Mouse (Mus musculus) myocyte (in vitro differentiated cells): Measurements from ENCODE around the gene Mettl7a2. TPM values are rescaled to one million over a fixed set of nuclear protein-coding genes. Genes with fewer than 3 reads are reported as not detected.
"Not testable (repeated sequence)": the region's sequence is repeated elsewhere in the genome, so short reads cannot be mapped to it uniquely, and the experiment has no call there.

Experiments
- H3K27me3 ChIP-seq: one replicate; pipeline ENCODE4 v1.6.1; 2011; ENCODE audit not compliant: control insufficient read depth, insufficient read depth, insufficient read length
- H3K36me3 ChIP-seq: one replicate; pipeline ENCODE4 v1.6.1; 2011; ENCODE audit not compliant: control insufficient read depth, insufficient read depth
- H3K4me2 ChIP-seq: one replicate; pipeline ENCODE4 v1.6.1; 2011; ENCODE audit warnings: low read depth, control low read depth
- H3K4me3 ChIP-seq: one replicate; pipeline ENCODE4 v1.5.1; 2011; ENCODE audit warnings: mild to moderate bottlenecking, control low read depth, moderate library complexity
- H3K79me2 ChIP-seq: one replicate; pipeline ENCODE4 v1.6.1; 2011; ENCODE audit not compliant: control insufficient read depth, insufficient read depth
- H3ac ChIP-seq: one replicate; pipeline ENCODE4 v1.6.1; 2011; ENCODE audit not compliant: control insufficient read depth, insufficient read length
- CEBPB ChIP-seq: IDR thresholded peaks from 2 replicates; pipeline ENCODE4 v1.6.1; 2011; ENCODE audit warnings: mild to moderate bottlenecking, moderate library complexity; ENCODE audit not compliant: poor library complexity, insufficient read depth, severe bottlenecking
- E2F4 ChIP-seq: IDR thresholded peaks from one replicate; pipeline ENCODE4 v1.6.1; 2011; ENCODE audit warnings: mild to moderate bottlenecking, control low read depth, moderate library complexity; ENCODE audit not compliant: insufficient read depth
- MAX ChIP-seq: IDR thresholded peaks from one replicate; pipeline ENCODE4 v1.6.1; 2011; ENCODE audit warnings: low read depth, mild to moderate bottlenecking, control low read depth
- MYOD1 ChIP-seq, 3 experiments: IDR thresholded peaks; one replicate each; pipeline ENCODE4 v1.6.1; 2011; ENCODE audit warnings: control low read depth in 2 of 3, low read depth in 2 of 3, mild to moderate bottlenecking in 2 of 3, moderate library complexity in 1 of 3; ENCODE audit not compliant: insufficient read length in 2 of 3, control insufficient read depth in 1 of 3
- MYOG ChIP-seq, 3 experiments: IDR thresholded peaks; one replicate each; pipeline ENCODE4 v1.6.1; 2011; ENCODE audit warnings: control low read depth in 2 of 3, low read depth in 2 of 3, mild to moderate bottlenecking in 2 of 3; ENCODE audit not compliant: insufficient read length in 2 of 3, control insufficient read depth in 1 of 3, insufficient read depth in 1 of 3
- POLR2A ChIP-seq: IDR thresholded peaks from one replicate; pipeline ENCODE4 v1.6.1; 2011; ENCODE audit warnings: low read depth, mild to moderate bottlenecking, control low read depth, moderate library complexity; ENCODE audit not compliant: insufficient read length
- POLR2AphosphoS2 ChIP-seq: IDR thresholded peaks from one replicate; pipeline ENCODE4 v1.6.1; 2011; ENCODE audit warnings: low read depth, control low read depth; ENCODE audit not compliant: insufficient read length
- REST ChIP-seq: IDR thresholded peaks from one replicate; pipeline ENCODE4 v1.6.1; 2011; ENCODE audit warnings: mild to moderate bottlenecking, control low read depth, moderate library complexity; ENCODE audit not compliant: insufficient read depth, insufficient read length
- SRF ChIP-seq: IDR thresholded peaks from one replicate; pipeline ENCODE4 v1.6.1; 2011; ENCODE audit warnings: low read depth; ENCODE audit not compliant: control insufficient read depth, insufficient read length
- TCF12 ChIP-seq: IDR thresholded peaks from one replicate; pipeline ENCODE4 v1.6.1; 2011; ENCODE audit warnings: mild to moderate bottlenecking, control low read depth; ENCODE audit not compliant: poor library complexity, insufficient read depth, severe bottlenecking
- TCF3 ChIP-seq: IDR thresholded peaks from one replicate; pipeline ENCODE4 v1.6.1; 2011; ENCODE audit warnings: low read depth, control low read depth; ENCODE audit not compliant: insufficient read length
- USF1 ChIP-seq: IDR thresholded peaks from one replicate; pipeline ENCODE4 v1.6.1; 2011; ENCODE audit warnings: low read depth, mild to moderate bottlenecking, control low read depth, moderate library complexity
- polyA plus RNA-seq: library from polyadenylated mRNA; unstranded; fragments of >200 nt; fragmentation: generic; extraction: Trizol; gene quantifications from one replicate; pipeline ENCODE4 v1.2.1, GENCODE M21; 2012; ENCODE audit warnings: missing spikeins

Mettl7a2 gene
- polyA plus RNA-seq, 1 experiment = not detected

- peak overlapping the region; percentile 35 for H3K4me2 ChIP-seq
These were observed 1.4 kb upstream of the Mettl7a2 start for GRCm38 (mm10) chr15:100351501-100352060.

GRCm38 (mm10) chr15:100353399-100353798 is 399 bp downstream of the Mettl7a2 start:
- not testable (repeated sequence) for H3ac ChIP-seq, H3K79me2 ChIP-seq, H3K4me3 ChIP-seq, H3K4me2 ChIP-seq, H3K36me3 ChIP-seq
- peaks cover 21% of the 10 kb centered on the region for H3K27me3 ChIP-seq

More at GRCm38 (mm10) chr15:100351501-100352060, 1.4 kb upstream of the Mettl7a2 start:
- Histone ChIP-seq H3K27me3 (peaks cover 12% of the 10 kb centered on the region), H3ac (no peak overlapping the region), H3K79me2 (no peaks in the 10 kb centered on the region), H3K36me3 (no peaks in the 10 kb centered on the region), H3K4me3 (no peak overlapping the region)
- TF ChIP-seq MAX (no peak), USF1 (no peak), MYOG (IDR thresholded peaks at IDR 0.05; ENCODE audit: control insufficient read depth in 1 of 3, insufficient read depth in 1 of 3, insufficient read length in 2 of 3, low read depth in 2 of 3) (no peak), MYOD1 (IDR thresholded peaks at IDR 0.05; ENCODE audit: control insufficient read depth in 1 of 3, insufficient read length in 2 of 3, low read depth in 2 of 3) (no peak), E2F4 (no peak), POLR2A (no peak), REST (no peak), CEBPB (no peak), TCF3 (no peak)

GRCm38 (mm10) chr15:100355876-100356275 is 2.9 kb downstream of the Mettl7a2 start:
- TF ChIP-seq CEBPB (no peak), SRF (no peak), TCF3 (no peak), TCF12 (no peak), USF1 (no peak), POLR2AphosphoS2 (no peak), MYOG (IDR thresholded peaks at IDR 0.05; ENCODE audit: control insufficient read depth in 1 of 3, insufficient read depth in 1 of 3, insufficient read length in 2 of 3, low read depth in 2 of 3) (no peak), REST (no peak), E2F4 (no peak), MYOD1 (IDR thresholded peaks at IDR 0.05; ENCODE audit: control insufficient read depth in 1 of 3, insufficient read length in 2 of 3, low read depth in 2 of 3) (no peak), MAX (no peak), POLR2A (no peak)
- Histone ChIP-seq H3K27me3 (peaks cover 29% of the 10 kb centered on the region), H3K4me3 (no peak overlapping the region), H3K79me2 (no peaks in the 10 kb centered on the region), H3K36me3 (no peaks in the 10 kb centered on the region), H3ac (no peak overlapping the region), H3K4me2 (no peak overlapping the region)

GRCm38 (mm10) chr15:100364242-100364641 is 11.2 kb downstream of the Mettl7a2 start, which contains the start of gene Higd1c:
Gene Higd1c, plus strand, starts transcription at chr15:100364542.
- no peaks in the 10 kb centered on the region for H3K79me2 ChIP-seq
- H3K36me3 ChIP-seq = no peaks in the 10 kb centered on the region
- no peak within 1 kb of the TSS for H3K4me3 ChIP-seq
- no peak for TF ChIP-seq CEBPB
- no peak for TF ChIP-seq POLR2AphosphoS2
- no peak for TF ChIP-seq E2F4
- no peak for TF ChIP-seq TCF3
- TF ChIP-seq REST = no peak
- no peak for TF ChIP-seq USF1
- no peak for TF ChIP-seq SRF
- no peak for TF ChIP-seq MYOG (IDR thresholded peaks at IDR 0.05; ENCODE audit: control insufficient read depth in 1 of 3, insufficient read depth in 1 of 3, insufficient read length in 2 of 3, low read depth in 2 of 3)
- no peak for TF ChIP-seq MAX
- TF ChIP-seq POLR2A = no peak
- no peak for TF ChIP-seq MYOD1 (IDR thresholded peaks at IDR 0.05; ENCODE audit: control insufficient read depth in 1 of 3, insufficient read length in 2 of 3, low read depth in 2 of 3)
- no peak for TF ChIP-seq TCF12
- peaks cover 66% of the 10 kb centered on the region for H3K27me3 ChIP-seq
- no peak within 1 kb of the TSS for H3K4me2 ChIP-seq
- H3ac ChIP-seq = no peak within 1 kb of the TSS

GRCm38 (mm10) chr15:100365967-100366366 is 13.0 kb downstream of the Mettl7a2 start:
- H3K4me2 ChIP-seq, H3K4me3 ChIP-seq, H3ac ChIP-seq, H3K79me2 ChIP-seq, H3K36me3 ChIP-seq: not testable (repeated sequence)
- peaks cover 65% of the 10 kb centered on the region for H3K27me3 ChIP-seq
